Mouse (Mus musculus): Measurements from ENCODE around the gene Rbl1.

GRCm38 (mm10) chr2:157132686-157133540, 71.4 kb downstream of the Rbl1 start:
- no peak for TF ChIP-seq CTCF (IDR thresholded peaks at IDR 0.05; ENCODE audit: low read depth)
- no peak for TF ChIP-seq EP300 (IDR thresholded peaks at IDR 0.05; ENCODE audit: low read depth)

Measured in heart, postnatal 0 days (tissue).